ENCODE assay signal across 9 mouse cellular contexts in genomic region chr4:106562837-106563790, GRCm38 (mm10). TPM values are rescaled to one million over a fixed set of nuclear protein-coding genes. Genes with fewer than 3 reads are reported as not detected.
A peak's percentile ranks its signal among the peaks of the same experiment; 100 is the strongest.
DNase-seq lines count a peak whose midpoint lies in the region; ATAC-seq and TF ChIP-seq lines count a peak whose summit lies in the region.
"Had no signal": no experiment of that assay in that cellular context is flagged by ENCODE, and none has a peak within 500 bp of the region (broad histone marks: within the 10 kb centered on the region; RNA-seq: fewer than 3 reads in every experiment).

No protein-coding gene starts in this region.

- 48% methylated on average over 9 of the region's 9 CpGs for WGBS in hindbrain, embryonic 10.5 days
- WGBS in limb, embryonic 13.5 days = 63% methylated on average over 9 of the region's 9 CpGs
- WGBS in neural tube, embryonic 15.5 days = 57% methylated on average over 9 of the region's 9 CpGs
- WGBS in thymus, adult 2 months = 68% methylated on average over 9 of the region's 9 CpGs

- no peak overlapping the region for H3K27ac ChIP-seq in layer of hippocampus, adult 2 months
- H3K27ac ChIP-seq in hindbrain, embryonic 10.5 days = peak overlapping the region; percentile 97
- no peak overlapping the region for H3K27ac ChIP-seq in limb, embryonic 13.5 days
- H3K27ac ChIP-seq in neural tube, embryonic 15.5 days (replicated peaks) = no peak overlapping the region
- H3K27ac ChIP-seq in thymus, adult 2 months (ENCODE audit: control insufficient read depth, insufficient read depth, low read length) = no peak overlapping the region

- peak overlapping the region; percentile 83 for H3K9ac ChIP-seq in limb, embryonic 13.5 days
- H3K9ac ChIP-seq in neural tube, embryonic 15.5 days (replicated peaks) = peak overlapping the region; percentile 84

- H3K4me2 ChIP-seq in limb, embryonic 13.5 days (replicated peaks) = peak overlapping the region; percentile 92
- peak overlapping the region; percentile 87 for H3K4me2 ChIP-seq in neural tube, embryonic 15.5 days

- no peak for ATAC-seq in limb, embryonic 13.5 days (ENCODE audit: low FRiP score, low read depth)
- no peak for ATAC-seq in neural tube, embryonic 15.5 days (ENCODE audit: low FRiP score)
- ATAC-seq: Patski had no signal

- peaks cover 52% of the 10 kb centered on the region for H3K36me3 ChIP-seq in hindbrain, embryonic 10.5 days
- H3K36me3 ChIP-seq in limb, embryonic 13.5 days = peaks cover 42% of the 10 kb centered on the region
- H3K36me3 ChIP-seq in neural tube, embryonic 15.5 days = peaks cover 37% of the 10 kb centered on the region
- peaks cover 20% of the 10 kb centered on the region for H3K36me3 ChIP-seq in thymus, adult 2 months (ENCODE audit: control insufficient read depth, insufficient read depth, low read length)

- peaks cover 43% of the 10 kb centered on the region for H3K4me1 ChIP-seq in hindbrain, embryonic 10.5 days (replicated peaks)
- H3K4me1 ChIP-seq in limb, embryonic 13.5 days = peaks cover 32% of the 10 kb centered on the region
- peaks cover 43% of the 10 kb centered on the region for H3K4me1 ChIP-seq in neural tube, embryonic 15.5 days
- peaks cover 26% of the 10 kb centered on the region for H3K4me1 ChIP-seq in thymus, adult 2 months (replicated peaks; ENCODE audit: control insufficient read depth, insufficient read depth, low read length)

- H3K9me3 ChIP-seq in hindbrain, embryonic 10.5 days = no peaks in the 10 kb centered on the region
- H3K9me3 ChIP-seq in limb, embryonic 13.5 days = no peaks in the 10 kb centered on the region
- no peaks in the 10 kb centered on the region for H3K9me3 ChIP-seq in neural tube, embryonic 15.5 days (replicated peaks)

- no peak for TF ChIP-seq POLR2A in thymus, adult 2 months (IDR thresholded peaks at IDR 0.05; ENCODE audit: control insufficient read depth, extremely low read depth, insufficient read depth, low read length, poor library complexity)

- peaks cover 8% of the 10 kb centered on the region; the same call in 1 of the 2 replicates for H3K27me3 ChIP-seq in hindbrain, embryonic 10.5 days (ENCODE audit: insufficient read depth, poor library complexity, severe bottlenecking)
- H3K27me3 ChIP-seq in limb, embryonic 13.5 days = no peaks in the 10 kb centered on the region
- H3K27me3 ChIP-seq in neural tube, embryonic 15.5 days (replicated peaks) = no peaks in the 10 kb centered on the region
- H3K27me3 ChIP-seq in thymus, adult 2 months (ENCODE audit: control insufficient read depth, insufficient read depth, low read length) = no peaks in the 10 kb centered on the region
- H3K27me3 ChIP-seq: Patski had no signal

- no peak for TF ChIP-seq CTCF in layer of hippocampus, adult 2 months (conservative IDR thresholded peaks at IDR 0.05)
- TF ChIP-seq CTCF in thymus, adult 2 months (IDR thresholded peaks at IDR 0.05; ENCODE audit: borderline replicate concordance, control insufficient read depth, extremely low read depth, insufficient read depth, low read length, poor library complexity) = no peak

- peak overlapping the region; percentile 78 for H3K4me3 ChIP-seq in layer of hippocampus, adult 2 months
- peak overlapping the region; percentile 99 for H3K4me3 ChIP-seq in hindbrain, embryonic 10.5 days
- peak overlapping the region; percentile 90 for H3K4me3 ChIP-seq in limb, embryonic 13.5 days
- peak overlapping the region; percentile 97 for H3K4me3 ChIP-seq in neural tube, embryonic 15.5 days (replicated peaks)
- H3K4me3 ChIP-seq in thymus, adult 2 months (ENCODE audit: control insufficient read depth, insufficient read depth, low read length) = no peak overlapping the region

- no peak for DNase-seq in layer of hippocampus, adult 2 months (ENCODE audit: low spot score in 2 of 2)
- DNase-seq in layer of hippocampus, adult 8-10 months (ENCODE audit: low spot score in 2 of 2) = no peak
- DNase-seq in hindbrain, embryonic 10.5 days (ENCODE audit: low spot score) = peak; percentile 61
- no peak for DNase-seq in thymus, adult 2 months
- no peak for DNase-seq in gastrocnemius, postnatal 25 days
- DNase-seq in heart, adult 18-20 months = no peak

RNA-seq across cellular contexts. Expression of gene Dhcr24, which starts 2.3 kb away (rescaled TPM):
- 10 to 100 TPM; 58.9 to 59.7 TPM for total RNA-seq in layer of hippocampus, adult 2 months (2021)
- total RNA-seq in layer of hippocampus, adult 8-10 months (2022) = 10 to 100 TPM; 66.0 to 86.5 (median 75.9) TPM
- polyA plus RNA-seq in hindbrain, embryonic 10.5 days (2016; fragmentation: Nextera tagmentation; extraction: Ambion mirVana) = 7.6 and 11.6 TPM in 2 replicates
- polyA plus RNA-seq in limb, embryonic 13.5 days (2015; fragmentation: Nextera tagmentation; extraction: Ambion mirVana) = 5.5 and 6.0 TPM in 2 replicates
- polyA plus RNA-seq in neural tube, embryonic 15.5 days (2015; fragmentation: Nextera tagmentation; extraction: Ambion mirVana) = 4.6 and 4.8 TPM in 2 replicates
- 80.0 and 106 TPM in 2 replicates for polyA plus RNA-seq in thymus, adult 2 months (2012; rRNA removed)
- 1 to 10 TPM; 4.4 to 5.5 TPM for total RNA-seq in gastrocnemius, postnatal 25 days (2021)
- 1 to 10 TPM; 1.5 to 2.5 TPM for total RNA-seq in heart, adult 18-20 months (2021)

RNA-seq across cellular contexts. Expression of gene Lexm, which starts 53.9 kb away (rescaled TPM):
- under 1 TPM in 1 of 2 experiments, not detected in 1; 0.71 TPM for total RNA-seq in layer of hippocampus, adult 2 months (2021)
- total RNA-seq in layer of hippocampus, adult 8-10 months (2022) = not detected
- 0.14 and 0.25 TPM in 2 replicates for polyA plus RNA-seq in hindbrain, embryonic 10.5 days (2016; fragmentation: Nextera tagmentation; extraction: Ambion mirVana)
- polyA plus RNA-seq in limb, embryonic 13.5 days (2015; fragmentation: Nextera tagmentation; extraction: Ambion mirVana) = 0.11 and 0.42 TPM in 2 replicates
- not detected in 2 replicates for polyA plus RNA-seq in neural tube, embryonic 15.5 days (2015; fragmentation: Nextera tagmentation; extraction: Ambion mirVana)
- not detected in 2 replicates for polyA plus RNA-seq in thymus, adult 2 months (2012; rRNA removed)
- total RNA-seq in gastrocnemius, postnatal 25 days (2021) = not detected
- not detected for total RNA-seq in heart, adult 18-20 months (2021)
- polyA plus RNA-seq: Patski had no signal

RNA-seq across cellular contexts. Expression of gene Ttc22, which starts 59.1 kb away (rescaled TPM):
- under 1 TPM; 0.59 to 0.74 TPM for total RNA-seq in layer of hippocampus, adult 2 months (2021)
- under 1 TPM; 0.55 to 0.60 (median 0.58) TPM for total RNA-seq in layer of hippocampus, adult 8-10 months (2022)
- not detected in 2 replicates for polyA plus RNA-seq in hindbrain, embryonic 10.5 days (2016; fragmentation: Nextera tagmentation; extraction: Ambion mirVana)
- 1.2 and 2.0 TPM in 2 replicates for polyA plus RNA-seq in limb, embryonic 13.5 days (2015; fragmentation: Nextera tagmentation; extraction: Ambion mirVana)
- 2.0 and 2.2 TPM in 2 replicates for polyA plus RNA-seq in neural tube, embryonic 15.5 days (2015; fragmentation: Nextera tagmentation; extraction: Ambion mirVana)
- 1.4 and 1.7 TPM in 2 replicates for polyA plus RNA-seq in thymus, adult 2 months (2012; rRNA removed)
- total RNA-seq in gastrocnemius, postnatal 25 days (2021) = not detected
- not detected for total RNA-seq in heart, adult 18-20 months (2021)

Comparison
In these comparisons a context has a peak if more than half of its experiments do, and no peak if none do; other contexts are left out.
1. RNA of gene Dhcr24, which starts 2.3 kb away (total RNA-seq): 66.0 to 86.5 TPM in layer of hippocampus, adult 8-10 months and 58.9 to 59.7 TPM in layer of hippocampus, adult 2 months; 4.4 to 5.5 TPM in gastrocnemius, postnatal 25 days and 1.5 to 2.5 TPM in heart, adult 18-20 months; every median in the first group is over 4 times any median in the second.